Mouse (Mus musculus) brown adipose tissue, adult 24 weeks (tissue): ENCODE measurements around the gene Shroom3. TPM values are rescaled to one million over a fixed set of nuclear protein-coding genes. Genes with fewer than 3 reads are reported as not detected.

Experiments used
- H3K27ac ChIP-seq: fragments of 200-500 bp; replicated peaks from 2 replicates; pipeline ENCODE4 v1.5.1; 2012; ENCODE audit warnings: low read depth, mild to moderate bottlenecking, low read length
- H3K4me1 ChIP-seq: fragments of 200-500 bp; 2 replicates; pipeline ENCODE4 v1.6.1; 2012; ENCODE audit warnings: low read length, mixed read lengths; ENCODE audit not compliant: control insufficient read depth, insufficient read depth, insufficient read length
- H3K4me3 ChIP-seq: fragments of 200-500 bp; 2 replicates; pipeline ENCODE4 v1.5.1; 2012; ENCODE audit warnings: low read depth, mild to moderate bottlenecking, low read length, moderate library complexity; ENCODE audit not compliant: insufficient read depth
- polyA plus RNA-seq: library from polyadenylated mRNA; stranded (reverse); fragments of >200 nt; gene quantifications from 2 replicates; pipeline ENCODE4 v1.2.4, GENCODE M21; 2012; ENCODE audit not compliant: missing spikeins, insufficient read depth, insufficient read length

The Shroom3 gene
- polyA plus RNA-seq, 1 experiment: 0.59 TPM

DNA sequence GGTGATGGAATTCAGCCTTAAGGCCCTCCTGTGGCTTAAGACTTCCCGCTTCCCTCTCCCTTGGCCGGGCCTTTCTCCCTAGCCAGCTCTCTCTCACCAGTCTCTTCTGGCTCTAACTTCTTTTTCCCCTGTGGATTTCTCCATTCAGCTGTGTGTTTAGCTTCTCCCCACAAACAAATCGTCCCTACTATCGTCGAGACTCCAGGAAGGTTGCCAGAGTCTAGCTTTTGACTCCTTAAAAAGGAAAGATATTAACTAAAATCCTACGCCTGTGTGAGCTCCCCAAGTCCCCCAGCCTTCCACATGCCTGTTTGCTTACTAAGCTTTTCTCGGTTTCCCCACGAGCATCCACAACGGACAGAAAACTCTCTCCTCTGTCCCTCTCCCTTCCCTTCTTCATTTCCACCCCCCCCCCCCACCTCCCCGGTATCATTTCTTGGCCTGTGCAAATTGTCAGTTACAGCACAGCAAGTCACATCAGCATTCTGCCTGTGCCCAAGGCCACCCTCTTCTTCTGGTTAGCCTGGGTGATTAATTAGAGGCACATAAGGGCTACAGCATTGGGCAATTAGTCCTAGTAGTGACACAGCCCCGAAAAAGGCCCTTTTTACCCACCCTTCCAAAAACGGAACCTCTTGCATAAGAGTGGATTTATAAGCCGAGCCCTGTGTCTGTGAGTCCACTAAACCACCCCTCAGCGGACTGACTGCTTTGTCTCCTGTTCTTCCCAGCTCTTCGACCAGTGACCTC lies 256.2 kb downstream of the Shroom3 start:
- H3K4me1 ChIP-seq: no peaks in the 10 kb centered on the region
- no peak overlapping the region for H3K27ac ChIP-seq
- no peak overlapping the region for H3K4me3 ChIP-seq

DNA sequence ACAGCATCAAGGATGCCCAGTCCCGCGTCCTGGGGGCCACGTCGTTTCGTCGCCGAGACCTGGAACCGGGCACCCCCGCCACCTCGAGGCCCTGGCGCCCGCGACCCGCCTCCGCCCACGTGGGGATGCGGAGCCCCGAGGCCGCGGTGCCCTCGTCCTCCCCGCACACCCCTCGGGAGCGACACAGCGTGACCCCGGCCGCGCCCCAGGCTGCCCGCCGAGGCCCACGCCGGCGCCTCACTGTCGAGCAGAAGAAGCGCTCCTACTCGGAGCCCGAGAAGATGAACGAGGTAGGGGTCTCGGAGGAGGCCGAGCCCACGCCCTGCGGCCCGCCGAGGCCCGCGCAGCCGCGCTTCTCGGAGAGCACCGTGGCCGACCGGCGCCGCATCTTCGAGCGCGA lies 258.9 kb downstream of the Shroom3 start:
- Histone ChIP-seq H3K27ac (no peak overlapping the region), H3K4me3 (no peak overlapping the region), H3K4me1 (no peaks in the 10 kb centered on the region)

DNA sequence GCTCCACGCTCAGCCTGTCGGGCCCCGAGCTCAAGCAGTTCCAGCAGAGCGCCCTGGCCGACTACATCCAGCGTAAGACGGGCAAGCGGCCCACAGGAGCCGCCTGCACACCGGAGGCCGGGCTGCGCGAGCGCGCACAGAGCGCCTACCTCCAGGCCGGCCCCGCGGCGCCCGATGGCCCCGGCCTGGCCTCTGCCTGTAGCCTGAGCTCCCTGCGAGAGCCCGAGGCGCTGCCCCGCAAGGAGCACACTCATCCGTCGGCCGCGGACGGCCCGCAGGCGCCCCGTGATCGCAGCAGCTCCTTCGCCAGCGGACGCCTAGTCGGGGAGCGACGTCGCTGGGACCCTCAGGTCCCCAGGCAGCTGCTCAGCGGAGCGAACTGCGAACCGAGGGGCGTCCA lies 259.3 kb downstream of the Shroom3 start:
- Histone ChIP-seq H3K4me3 (no peak overlapping the region), H3K4me1 (no peaks in the 10 kb centered on the region), H3K27ac (no peak overlapping the region)

DNA sequence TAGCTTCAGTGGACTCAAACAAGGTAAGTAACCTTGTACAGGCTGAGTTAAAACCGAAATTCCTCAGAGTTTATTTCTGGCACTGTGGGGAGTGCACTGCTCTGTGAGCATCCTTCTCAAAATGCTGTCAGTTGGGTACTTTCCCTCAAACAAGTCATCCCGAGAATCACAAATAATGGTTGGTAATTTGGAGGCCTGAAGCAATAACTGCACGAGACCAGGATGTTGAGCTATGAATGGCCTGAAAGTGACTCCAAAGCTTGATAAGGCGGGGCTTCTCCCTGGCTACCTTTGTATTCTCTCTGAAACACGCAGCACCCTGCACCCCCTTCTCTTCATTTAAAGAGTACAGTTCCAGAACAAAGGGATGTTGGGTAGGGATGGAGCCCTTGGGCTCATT lies 261.6 kb downstream of the Shroom3 start:
- H3K4me1 ChIP-seq: no peaks in the 10 kb centered on the region
- H3K4me3 ChIP-seq: no peak overlapping the region
- no peak overlapping the region for H3K27ac ChIP-seq

DNA sequence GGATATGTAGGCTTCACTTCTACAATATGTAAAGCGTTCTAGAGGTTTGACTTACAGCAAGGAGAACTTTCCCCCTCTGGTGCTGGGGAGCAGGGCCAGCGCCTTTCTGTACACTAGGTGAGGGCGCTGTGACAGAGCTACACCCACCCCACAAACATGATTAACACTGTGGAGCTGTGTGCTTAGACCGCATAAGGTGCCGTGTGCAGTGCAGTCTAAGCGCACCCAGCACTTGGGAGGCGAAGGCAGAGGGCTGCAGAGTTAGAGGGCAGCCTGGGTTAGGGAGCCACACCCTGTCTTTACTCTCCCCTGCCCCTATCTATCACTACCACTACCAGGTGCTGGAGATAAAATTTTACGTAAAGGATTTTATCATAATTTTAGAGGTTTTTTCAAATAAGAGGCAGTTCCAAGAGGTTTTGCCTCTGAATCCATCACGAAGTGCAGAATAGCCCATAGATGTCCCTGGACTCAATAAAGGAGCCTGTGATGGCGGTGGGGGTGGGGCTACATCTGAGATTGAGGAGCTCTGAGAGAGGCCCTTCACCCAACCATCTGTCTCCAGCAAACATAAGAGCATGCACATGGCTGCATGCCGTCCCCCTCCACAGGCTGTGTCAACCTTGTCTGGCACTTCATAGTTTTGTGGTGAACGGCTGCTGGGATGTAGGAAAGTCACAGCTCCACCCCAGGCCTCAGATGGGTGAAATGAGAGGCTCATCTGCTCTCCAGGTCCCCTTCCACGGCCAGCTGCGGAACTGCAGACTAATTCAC lies 265.9 kb downstream of the Shroom3 start:
- Histone ChIP-seq H3K4me3 (no peak overlapping the region), H3K27ac (no peak overlapping the region), H3K4me1 (no peaks in the 10 kb centered on the region)

DNA sequence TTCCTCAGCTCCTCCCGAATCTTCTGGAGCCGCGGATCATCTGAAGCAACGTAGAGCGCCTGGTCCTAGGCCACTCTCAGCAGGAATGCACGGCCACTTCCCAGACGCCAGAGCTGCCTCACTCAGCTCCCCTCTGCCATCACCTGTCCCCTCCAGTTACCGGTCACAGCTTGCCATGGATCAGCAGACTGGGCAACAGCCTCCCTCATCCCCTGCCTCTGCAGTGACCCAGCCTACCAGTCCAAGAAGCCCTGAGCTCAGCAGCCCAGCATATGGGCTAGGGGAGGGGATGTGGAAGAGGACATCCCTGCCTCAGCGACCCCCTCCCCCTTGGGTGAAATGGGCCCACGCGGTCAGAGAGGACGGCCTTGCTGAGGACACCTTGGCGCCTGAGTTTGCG lies 267.3 kb downstream of the Shroom3 start:
- H3K4me3 ChIP-seq: no peak overlapping the region
- H3K4me1 ChIP-seq: no peaks in the 10 kb centered on the region
- H3K27ac ChIP-seq: no peak overlapping the region

DNA sequence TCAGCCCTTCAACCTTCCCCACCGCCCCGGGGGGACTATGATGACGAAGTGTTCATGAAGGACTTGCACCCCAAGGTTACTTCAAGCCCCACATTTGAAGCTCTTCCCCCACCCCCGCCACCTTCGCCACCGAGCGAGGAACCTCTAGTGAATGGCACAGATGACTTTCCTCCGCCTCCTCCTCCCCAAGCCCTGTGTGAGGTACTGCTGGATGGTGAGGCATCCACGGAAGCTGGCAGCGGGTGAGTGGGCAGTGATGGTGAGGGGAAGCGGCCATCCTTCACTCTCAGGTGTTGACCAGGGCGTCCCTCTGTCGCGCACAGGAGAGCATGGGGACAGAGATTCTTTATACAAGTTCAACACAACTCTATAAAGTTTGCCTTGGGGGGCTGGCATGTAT lies 267.8 kb downstream of the Shroom3 start:
- Histone ChIP-seq H3K4me1 (no peaks in the 10 kb centered on the region), H3K4me3 (no peak overlapping the region), H3K27ac (no peak overlapping the region)

DNA sequence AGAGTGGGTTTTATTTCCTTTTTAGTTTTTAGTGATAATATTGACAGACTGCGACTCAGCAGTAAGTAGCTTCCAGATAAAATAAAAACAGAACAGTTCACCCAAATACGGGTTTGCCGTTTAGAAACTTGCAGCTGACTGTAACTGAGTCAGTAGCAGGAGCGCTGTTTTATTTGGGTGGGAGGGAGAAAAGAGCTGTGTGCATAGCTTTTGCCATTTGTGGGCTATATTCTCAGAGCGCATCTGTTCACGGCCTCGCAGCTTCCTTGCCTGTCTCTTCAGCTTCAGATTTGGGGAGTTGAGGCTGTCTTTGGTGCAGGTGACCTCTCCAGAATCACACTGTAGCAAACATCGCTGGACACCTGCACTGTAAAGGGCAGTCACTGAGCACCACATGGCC lies 270.6 kb downstream of the Shroom3 start:
- Histone ChIP-seq H3K4me1 (no peaks in the 10 kb centered on the region), H3K4me3 (no peak overlapping the region), H3K27ac (no peak overlapping the region)

DNA sequence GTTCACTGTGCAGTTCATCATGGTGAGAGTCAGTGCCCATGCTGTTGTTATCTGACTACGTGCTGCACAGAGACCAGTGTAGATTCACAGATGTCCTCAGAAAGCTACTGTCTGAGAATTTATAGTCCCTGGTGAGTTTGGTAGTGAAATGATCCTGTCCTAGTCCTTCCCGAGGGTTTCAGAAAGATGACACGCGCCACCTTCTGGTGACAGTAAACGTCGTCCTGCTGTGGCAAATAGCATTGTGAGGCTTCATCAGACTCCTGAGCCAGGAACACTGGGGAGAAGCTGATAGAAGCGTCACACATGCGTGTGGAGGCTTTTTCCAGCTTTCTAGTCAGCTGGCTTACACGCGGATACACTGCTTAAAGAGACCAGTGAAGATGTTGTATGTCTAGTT lies 271.1 kb downstream of the Shroom3 start:
- H3K27ac ChIP-seq: no peak overlapping the region
- H3K4me1 ChIP-seq: no peaks in the 10 kb centered on the region
- H3K4me3 ChIP-seq: no peak overlapping the region

DNA sequence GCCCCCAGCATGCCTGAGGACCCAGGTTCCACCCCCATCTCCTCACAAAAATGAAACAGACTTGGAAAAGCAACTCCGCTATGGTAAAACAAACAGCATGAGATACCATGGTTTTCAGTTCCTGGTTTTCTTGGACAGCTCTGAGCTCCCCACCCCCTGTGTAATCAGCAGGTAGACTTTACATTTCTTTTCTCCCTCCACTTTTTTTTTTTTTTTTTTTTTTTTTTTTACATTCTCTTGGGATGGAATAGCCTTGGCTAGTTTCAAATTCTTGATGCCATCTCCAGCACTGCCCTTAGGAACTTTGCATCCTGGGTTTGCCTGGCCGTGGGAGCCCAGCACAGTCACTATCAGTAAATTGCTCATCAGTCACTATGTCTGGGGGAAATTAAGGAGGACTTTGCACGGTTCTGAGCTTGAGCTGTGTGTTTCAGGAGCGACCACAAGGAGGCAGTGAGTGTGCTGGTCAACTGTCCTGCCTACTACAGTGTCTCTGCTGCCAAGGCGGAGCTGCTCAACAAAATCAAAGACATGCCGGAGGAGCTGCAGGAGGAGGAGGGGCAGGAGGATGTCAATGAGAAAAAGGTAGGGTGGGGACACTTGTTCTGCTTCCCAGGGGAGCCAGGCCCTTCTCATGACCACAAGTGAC lies 271.7 kb downstream of the Shroom3 start:
- no peak overlapping the region for H3K27ac ChIP-seq
- H3K4me3 ChIP-seq: no peak overlapping the region
- no peaks in the 10 kb centered on the region for H3K4me1 ChIP-seq

DNA sequence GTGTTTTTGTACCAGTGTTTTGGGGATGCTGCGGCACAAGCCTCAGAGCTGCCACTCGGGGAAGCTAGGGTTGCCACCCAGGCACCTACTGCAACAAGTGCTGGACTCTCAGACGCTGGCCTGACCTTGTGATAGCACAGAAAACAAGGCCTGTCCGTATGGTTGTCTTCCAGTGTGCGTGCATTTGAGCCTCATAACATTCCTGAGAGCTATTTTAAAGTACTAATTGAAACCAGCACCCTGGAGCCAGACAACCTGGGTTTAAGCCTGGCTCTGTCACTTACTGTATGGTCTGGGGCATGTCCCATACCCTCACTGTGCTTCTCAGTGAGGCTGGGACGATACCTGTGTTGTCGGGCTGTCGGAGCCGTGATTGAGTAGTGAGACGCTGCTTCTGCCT lies 276.1 kb downstream of the Shroom3 start:
- H3K27ac ChIP-seq: no peak overlapping the region
- no peak overlapping the region for H3K4me3 ChIP-seq
- no peaks in the 10 kb centered on the region for H3K4me1 ChIP-seq

DNA sequence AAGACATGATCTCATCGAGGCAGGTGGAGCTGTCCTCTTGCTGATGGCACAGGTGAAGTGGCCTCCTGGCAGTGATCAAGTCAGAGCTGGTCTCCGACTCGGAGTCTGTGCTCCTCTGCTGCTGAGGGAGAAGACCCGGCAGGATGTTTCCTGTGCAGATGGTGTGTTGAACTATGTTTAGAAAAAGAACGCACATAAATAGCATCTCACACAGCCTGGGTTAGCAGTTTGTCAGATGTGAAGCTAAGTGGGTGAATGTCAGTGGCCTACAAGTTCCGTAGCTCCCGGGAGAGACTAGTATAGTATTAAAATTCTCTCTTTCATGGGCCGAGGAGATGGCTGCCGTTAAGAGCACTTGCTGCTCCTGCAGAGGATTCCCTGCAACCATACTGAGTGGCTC lies 276.5 kb downstream of the Shroom3 start:
- H3K27ac ChIP-seq: no peak overlapping the region

DNA sequence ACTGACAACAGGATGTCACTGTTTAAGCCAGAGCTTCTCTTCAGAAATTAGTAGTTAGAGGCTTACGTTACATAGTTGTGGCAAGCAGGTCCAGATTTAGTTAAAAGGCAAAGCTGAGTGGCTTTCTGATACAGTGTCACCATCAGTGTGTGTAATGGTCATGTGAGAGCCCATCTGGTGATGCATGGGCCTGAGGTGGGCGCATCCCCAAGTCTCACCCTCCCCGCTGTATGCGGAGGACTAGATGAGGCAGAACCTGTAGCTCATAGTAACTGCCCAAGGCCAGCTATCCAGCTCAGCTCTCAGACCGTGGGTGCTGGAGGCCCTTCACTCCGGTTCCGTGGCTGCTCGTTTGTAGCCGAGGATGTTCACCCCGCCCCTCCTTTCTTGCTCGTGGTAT lies 278.1 kb downstream of the Shroom3 start:
- Histone ChIP-seq H3K4me1 (no peaks in the 10 kb centered on the region), H3K27ac (no peak overlapping the region)

More for the DNA sequence above, 276.5 kb downstream of the Shroom3 start:
- Histone ChIP-seq H3K4me3 (no peak overlapping the region), H3K4me1 (no peaks in the 10 kb centered on the region)

DNA sequence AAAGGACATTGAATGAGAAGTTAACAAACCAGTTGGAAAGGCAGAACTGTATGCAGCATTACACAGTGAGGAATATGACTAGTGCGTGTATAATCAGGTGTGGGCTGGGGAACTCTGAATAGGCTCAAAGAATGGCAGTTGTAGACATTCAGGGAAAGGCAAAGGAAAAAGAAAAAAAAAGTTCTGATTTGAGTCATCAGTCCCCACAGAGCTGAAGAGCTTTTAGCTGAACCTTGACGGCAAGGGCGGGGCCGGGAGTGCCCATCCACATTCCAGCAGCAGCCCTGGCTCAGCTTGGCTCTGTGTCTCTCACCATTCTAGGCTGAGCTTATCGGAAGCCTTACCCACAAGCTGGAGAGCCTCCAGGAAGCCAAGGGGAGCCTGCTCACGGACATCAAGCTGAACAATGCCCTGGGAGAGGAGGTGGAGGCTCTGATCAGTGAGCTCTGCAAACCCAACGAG lies 278.6 kb downstream of the Shroom3 start:
- no peak overlapping the region for H3K27ac ChIP-seq
- no peak overlapping the region for H3K4me3 ChIP-seq
- no peaks in the 10 kb centered on the region for H3K4me1 ChIP-seq

More for the DNA sequence above, 278.1 kb downstream of the Shroom3 start:
- no peak overlapping the region for H3K4me3 ChIP-seq

DNA sequence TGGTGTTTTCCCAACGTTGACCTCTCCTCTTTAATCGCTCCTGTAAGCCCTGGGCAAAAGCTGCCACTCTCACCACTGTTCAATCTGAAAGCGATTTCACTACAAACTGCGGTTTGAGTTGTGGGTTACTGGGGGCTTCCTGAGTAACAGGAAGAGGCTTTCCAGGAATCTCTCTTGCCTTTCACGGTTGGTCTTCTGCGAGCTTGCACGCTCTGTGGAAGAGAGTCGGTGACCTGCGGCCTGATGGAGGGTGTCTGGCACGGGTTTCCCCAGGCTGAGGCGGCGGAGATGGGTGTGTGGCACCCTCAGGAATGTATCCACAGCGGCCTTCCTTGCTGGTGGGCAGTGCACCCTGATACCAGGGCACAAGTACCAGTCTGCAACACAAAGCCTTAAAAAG lies 281.5 kb downstream of the Shroom3 start:
- Histone ChIP-seq H3K4me1 (no peaks in the 10 kb centered on the region), H3K4me3 (no peak overlapping the region), H3K27ac (no peak overlapping the region)
